Mouse (Mus musculus) ovary, postnatal 36 days (tissue): Measurements from ENCODE around the gene Rdm1.
"Not testable (repeated sequence)": the region's sequence is repeated elsewhere in the genome, so short reads cannot be mapped to it uniquely, and the experiment has no call there.

Source experiments
- DNase-seq: peaks from one replicate; pipeline ENCODE4 v3.0.0; 2022; ENCODE audit warnings: low spot score, mixed read lengths

The Rdm1 gene

GRCm38 (mm10) chr11:101626995-101627856, at the start of gene Rdm1:
Rdm1 (plus strand) TSS chr11:101627195.
- peak; percentile 81 for DNase-seq

- DNase-seq = no peak
These were observed 45.8 kb upstream of the Rdm1 start for GRCm38 (mm10) chr11:101581081-101581764.

GRCm38 (mm10) chr11:101582054-101583035, 44.6 kb upstream of the Rdm1 start, which contains the start of gene Tmem106a:
Tmem106a (plus strand) TSS chr11:101582242.
- peak; percentile 67 for DNase-seq

- no peak for DNase-seq
These were observed 43.8 kb upstream of the Rdm1 start for GRCm38 (mm10) chr11:101583205-101583604.

- DNase-seq = not testable (repeated sequence)
These were observed 42.0 kb upstream of the Rdm1 start for GRCm38 (mm10) chr11:101585031-101585430.

GRCm38 (mm10) chr11:101585805-101586204, 41.2 kb upstream of the Rdm1 start:
- DNase-seq = no peak

GRCm38 (mm10) chr11:101587676-101588075, 39.3 kb upstream of the Rdm1 start:
- no peak for DNase-seq

- no peak for DNase-seq
These were observed 38.1 kb upstream of the Rdm1 start for GRCm38 (mm10) chr11:101588868-101589267.

- peak; percentile 25 for DNase-seq
These were observed 37.6 kb upstream of the Rdm1 start for GRCm38 (mm10) chr11:101589444-101589843.

- no peak for DNase-seq
These were observed 36.9 kb upstream of the Rdm1 start for GRCm38 (mm10) chr11:101589989-101590624.

GRCm38 (mm10) chr11:101599156-101599555, 27.8 kb upstream of the Rdm1 start, which contains the start of gene Gm11634:
Gm11634 (minus strand) TSS chr11:101599256.
- no peak for DNase-seq

GRCm38 (mm10) chr11:101602491-101602890, 24.5 kb upstream of the Rdm1 start:
- DNase-seq = peak; percentile 56

- DNase-seq = no peak
These were observed 22.9 kb upstream of the Rdm1 start for GRCm38 (mm10) chr11:101604116-101604515.

GRCm38 (mm10) chr11:101604531-101605453, 22.2 kb upstream of the Rdm1 start:
- peak; percentile 79 for DNase-seq

- not testable (repeated sequence) for DNase-seq
These were observed 19.9 kb upstream of the Rdm1 start for GRCm38 (mm10) chr11:101607134-101607533.

- no peak for DNase-seq
These were observed 16.6 kb upstream of the Rdm1 start for GRCm38 (mm10) chr11:101610445-101610844.

- no peak for DNase-seq
These were observed 13.4 kb upstream of the Rdm1 start for GRCm38 (mm10) chr11:101613596-101613995.

GRCm38 (mm10) chr11:101614116-101614515, 12.9 kb upstream of the Rdm1 start:
- DNase-seq = no peak

- DNase-seq = no peak
These were observed 11.6 kb upstream of the Rdm1 start for GRCm38 (mm10) chr11:101615380-101615779.

- no peak for DNase-seq
These were observed 10.9 kb upstream of the Rdm1 start for GRCm38 (mm10) chr11:101616104-101616503.
